Mouse (Mus musculus) gastrocnemius, postnatal 10 days (tissue): ENCODE measurements around the gene Zfp541. TPM values are rescaled to one million over a fixed set of nuclear protein-coding genes. Genes with fewer than 3 reads are reported as not detected.

Source experiments
- DNase-seq: peaks from one replicate; pipeline ENCODE4 v3.0.0; 2021; ENCODE audit warnings: mixed read lengths
- total RNA-seq, 2 experiments: library from RNA; stranded (reverse); gene quantifications; 2 replicates each; pipeline ENCODE4 v1.2.3; 2021

Gene Zfp541
- total RNA-seq, 2 experiments from 2014 or later = not detected

GRCm38 (mm10) chr7:16080581-16080980 is 19.0 kb downstream of the Zfp541 start:
- no peak for DNase-seq

DNA sequence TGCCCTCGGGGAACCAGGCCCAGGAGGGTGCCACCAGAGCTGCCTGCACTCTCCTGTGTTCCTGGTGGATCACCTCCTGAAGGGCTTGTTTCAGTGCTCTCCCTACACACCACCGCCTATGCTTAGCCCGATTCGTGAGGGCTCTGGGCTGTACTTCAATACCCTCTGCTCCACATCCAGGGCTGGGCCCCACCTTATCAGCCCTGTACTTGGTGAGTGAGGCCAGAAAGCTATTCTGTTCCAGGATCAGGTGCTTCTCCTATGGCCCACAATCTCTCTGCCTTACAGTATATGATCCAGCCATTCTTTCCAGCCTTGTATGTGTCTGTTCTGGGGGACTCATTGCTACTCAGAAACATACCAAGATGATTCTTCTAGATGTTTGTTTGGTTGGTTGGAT is 21.7 kb downstream of the Zfp541 start:
- DNase-seq = no peak

DNA sequence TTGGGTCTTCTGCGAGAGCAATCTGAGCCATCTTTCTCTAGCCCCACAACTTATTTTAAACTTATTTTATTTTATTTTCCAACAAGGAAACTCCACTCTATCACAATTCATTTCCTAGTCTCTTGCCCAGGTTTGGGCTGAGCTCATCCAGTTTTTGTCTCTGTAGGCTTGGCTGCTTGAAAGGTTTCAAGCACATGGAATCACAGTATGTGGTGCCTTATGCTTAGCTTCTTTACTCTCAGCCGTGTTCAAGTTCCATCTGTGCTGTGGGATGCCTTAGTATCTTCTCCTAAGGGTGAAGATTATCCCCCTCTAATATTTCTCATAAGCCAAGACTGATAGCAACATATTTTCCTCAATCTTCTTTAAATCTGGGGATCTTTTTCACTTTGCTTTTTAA is 26.0 kb downstream of the Zfp541 start:
- no peak for DNase-seq

DNA sequence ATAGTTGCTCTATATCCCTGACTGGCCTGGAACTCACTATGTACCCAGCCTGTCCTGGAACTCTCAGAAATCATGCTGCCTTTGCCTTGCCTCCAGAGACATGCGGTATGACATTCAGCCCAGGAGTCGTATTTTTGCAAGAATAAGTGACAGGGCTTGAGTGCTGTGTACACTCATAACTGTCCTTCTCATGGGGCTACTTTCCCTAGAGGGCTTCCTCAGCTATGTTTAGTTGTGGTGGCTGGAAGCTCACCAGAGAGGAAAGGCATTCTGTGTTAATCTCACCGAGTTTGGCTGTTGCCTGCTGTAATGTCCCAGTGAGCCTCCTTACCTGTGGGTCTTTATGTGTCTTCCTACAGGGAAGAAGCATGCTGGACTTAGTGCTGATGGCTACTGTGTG is 33.0 kb downstream of the Zfp541 start:
- no peak for DNase-seq

GRCm38 (mm10) chr7:16098021-16099017 is 36.7 kb downstream of the Zfp541 start, which contains the start of gene Napa:
Napa (plus strand) TSS chr7:16098458.
- DNase-seq = peak; percentile 95

DNA sequence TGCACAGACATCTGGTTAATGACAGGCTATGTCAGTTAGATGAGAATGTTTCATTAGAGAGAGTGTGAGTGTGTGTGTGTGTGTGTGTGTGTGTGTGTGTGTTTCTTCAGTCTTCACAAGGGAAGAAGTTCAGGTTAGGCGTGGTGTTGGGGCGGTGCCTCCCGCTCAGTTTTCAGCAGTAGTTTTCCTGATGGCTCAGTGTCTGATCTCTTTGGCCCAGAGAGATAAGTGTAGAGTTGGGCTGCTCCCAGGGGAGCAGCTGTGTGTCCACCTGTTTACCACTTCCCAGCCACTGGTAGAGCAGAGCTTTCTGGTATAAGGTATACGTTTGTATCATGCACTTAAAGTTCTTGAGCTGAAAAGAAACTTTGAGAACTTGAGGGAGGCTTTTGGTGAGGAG is 38.3 kb downstream of the Zfp541 start:
- DNase-seq = no peak

DNA sequence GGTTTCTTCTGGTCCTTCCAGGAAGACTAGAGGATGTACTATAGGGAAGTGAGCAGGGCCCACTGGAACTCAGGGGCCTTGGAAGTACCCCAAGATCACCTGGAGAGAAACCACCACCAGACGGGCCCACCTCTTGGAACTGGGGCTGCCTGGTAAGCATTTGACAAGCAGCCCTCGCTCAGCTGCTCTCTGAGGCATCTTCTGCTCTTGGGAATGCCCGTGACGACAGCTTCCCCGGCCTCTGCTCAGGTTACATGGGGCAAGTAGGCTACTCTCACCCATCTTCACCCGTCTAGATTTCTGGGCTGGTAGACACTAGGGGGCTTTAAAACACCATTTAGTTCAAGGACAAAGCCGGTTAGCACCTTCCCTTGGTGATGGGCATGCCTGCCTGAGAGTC is 39.5 kb downstream of the Zfp541 start:
- no peak for DNase-seq

- DNase-seq = no peak
Observed at GRCm38 (mm10) chr7:16101726-16102475, 40.3 kb downstream of the Zfp541 start.

DNA sequence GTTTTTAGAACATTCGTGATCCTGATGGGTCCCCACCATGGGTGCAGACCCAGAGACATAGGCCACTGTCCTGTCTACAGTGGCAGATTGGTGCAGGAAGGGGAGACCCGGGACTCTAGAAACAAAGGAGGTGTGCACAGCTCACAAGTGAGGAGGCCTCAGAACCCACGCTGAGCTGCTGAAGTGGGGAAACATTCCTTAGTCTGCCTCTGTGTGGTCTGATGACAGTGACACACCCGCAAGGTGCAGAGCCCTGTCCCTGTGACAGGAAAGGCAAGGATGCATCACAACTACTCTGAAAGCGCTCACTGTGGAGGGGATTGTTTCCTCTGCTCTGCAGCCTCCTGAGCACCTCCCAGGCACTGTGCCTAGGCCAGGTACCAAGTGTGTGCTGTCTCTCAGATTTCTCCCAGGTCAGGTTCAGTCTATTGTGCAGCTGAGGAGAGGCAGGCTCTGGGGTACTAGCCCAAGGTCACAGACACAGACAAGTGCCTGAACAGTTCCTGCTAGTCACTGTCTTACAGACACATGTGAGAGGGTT is 41.1 kb downstream of the Zfp541 start:
- no peak for DNase-seq

DNA sequence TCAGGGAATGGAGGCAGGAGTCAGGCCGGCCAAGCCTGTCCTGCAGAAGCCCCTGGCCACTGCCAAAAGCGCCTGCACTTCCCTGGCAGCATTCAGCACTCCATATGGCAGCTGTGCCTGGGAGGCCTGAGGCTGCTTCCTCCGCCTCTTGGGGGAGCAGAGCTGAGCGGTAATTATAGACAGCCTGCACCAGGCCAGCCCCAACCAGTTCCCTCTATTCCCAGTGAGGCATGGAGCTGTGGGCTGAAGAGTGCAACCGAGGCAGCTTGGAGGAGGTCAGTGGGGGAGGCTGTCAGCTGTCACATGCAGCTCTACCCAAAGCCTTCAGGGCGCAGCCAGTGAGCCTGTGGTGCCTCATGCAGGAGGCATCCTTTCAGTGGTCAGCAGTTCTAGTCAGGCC is 42.1 kb downstream of the Zfp541 start:
- DNase-seq = no peak

- no peak for DNase-seq
Observed at GRCm38 (mm10) chr7:16104611-16105388, 43.2 kb downstream of the Zfp541 start.

GRCm38 (mm10) chr7:16108886-16109542 is 47.4 kb downstream of the Zfp541 start:
- no peak for DNase-seq

GRCm38 (mm10) chr7:16110158-16110557 is 48.5 kb downstream of the Zfp541 start:
- no peak for DNase-seq

DNA sequence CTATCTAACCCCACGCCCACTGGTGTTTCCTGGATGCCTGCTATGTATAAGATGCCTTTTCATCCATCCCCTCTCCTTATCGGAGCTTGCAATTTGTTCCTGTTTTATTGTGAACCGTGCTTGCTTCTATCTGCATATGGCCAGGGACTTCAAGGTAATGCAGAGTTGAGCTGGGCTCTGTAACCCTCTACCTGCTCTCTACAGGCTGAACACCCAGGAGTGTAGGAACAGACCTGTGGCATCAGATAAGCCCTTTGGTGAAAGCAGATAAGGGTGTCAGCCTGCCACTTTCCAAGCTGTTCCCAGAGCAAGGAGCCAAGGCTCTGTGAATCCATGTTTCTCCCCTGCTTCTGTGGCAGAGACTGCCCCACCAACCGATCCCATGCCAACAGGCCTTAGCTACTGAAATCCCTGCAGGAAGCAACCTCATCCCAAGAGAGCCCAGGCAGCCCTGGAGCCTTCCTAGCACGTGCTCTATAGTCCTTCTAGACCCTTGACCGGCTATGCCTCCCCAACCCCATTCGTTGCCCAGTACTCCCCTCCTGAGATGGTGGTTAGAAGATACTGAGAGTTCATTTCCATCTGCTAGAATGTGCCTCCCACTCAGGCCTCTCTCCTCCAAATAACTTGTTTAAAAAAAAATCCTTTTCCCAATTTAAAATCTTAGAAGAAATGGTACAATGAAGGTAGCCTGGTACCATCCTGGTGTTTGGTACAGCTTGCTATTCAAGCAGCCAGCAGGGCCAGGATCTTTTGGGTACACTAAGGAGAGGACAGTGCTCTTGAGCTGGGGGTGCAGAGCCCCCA is 49.9 kb downstream of the Zfp541 start:
- DNase-seq = no peak

- no peak for DNase-seq
Observed at GRCm38 (mm10) chr7:16116418-16116817, 54.8 kb downstream of the Zfp541 start.

GRCm38 (mm10) chr7:16117100-16117499 is 55.5 kb downstream of the Zfp541 start:
- DNase-seq = no peak

GRCm38 (mm10) chr7:16119569-16120261 is 58.1 kb downstream of the Zfp541 start, which contains the start of gene Kptn:
Kptn (plus strand) TSS chr7:16119895.
- DNase-seq = peak; percentile 91

DNA sequence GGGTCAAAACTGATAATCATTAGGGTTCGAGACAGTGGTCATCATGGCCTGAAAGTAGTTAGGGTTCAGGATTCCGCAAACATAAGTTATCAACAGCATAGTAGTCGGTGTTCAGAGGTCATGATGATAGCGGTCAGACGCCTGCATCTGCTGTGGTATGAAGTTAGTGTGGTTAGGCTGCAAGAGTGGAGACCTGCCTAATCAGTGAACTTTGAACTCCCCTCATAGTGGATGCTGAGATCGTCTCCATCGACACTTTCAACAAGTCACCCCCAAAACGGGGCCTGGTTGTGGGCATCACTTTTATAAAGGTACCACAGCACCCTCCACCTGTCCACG is 58.6 kb downstream of the Zfp541 start:
- DNase-seq = no peak

DNA sequence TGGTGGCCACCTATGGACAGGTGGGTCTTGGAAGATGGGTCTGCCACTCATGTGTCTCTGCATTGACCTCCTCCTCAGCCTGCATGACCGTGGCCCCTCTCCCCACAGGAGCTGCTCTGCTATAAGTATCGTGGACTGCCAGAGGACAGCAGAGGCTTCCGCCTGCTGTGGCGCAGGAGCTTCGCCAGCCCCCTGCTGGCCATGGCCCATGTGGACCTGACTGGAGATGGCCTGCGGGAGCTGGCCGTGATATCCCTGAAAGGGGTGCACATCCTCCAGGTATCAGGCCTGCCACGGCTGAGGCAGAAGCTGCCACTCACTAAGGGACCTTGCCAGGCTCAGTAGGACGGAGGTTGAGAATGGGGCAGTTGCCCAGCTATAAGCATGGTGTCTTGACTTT is 64.2 kb downstream of the Zfp541 start:
- DNase-seq = no peak

- no peak for DNase-seq
Observed at GRCm38 (mm10) chr7:16128344-16128743, 66.7 kb downstream of the Zfp541 start.
